Mouse (Mus musculus) liver, postnatal 0 days (tissue): ENCODE measurements around the gene Kcnt2.

Experiments
- CTCF ChIP-seq: sonication (generic); IDR thresholded peaks from 2 replicates; pipeline ENCODE4 v1.5.1; 2016; ENCODE audit warnings: antibody characterized with exemption, low read depth
- EP300 ChIP-seq: IDR thresholded peaks from 2 replicates; pipeline ENCODE4 v1.6.1; 2016; ENCODE audit warnings: antibody characterized with exemption, low read depth, mild to moderate bottlenecking

- no peak for TF ChIP-seq EP300
- TF ChIP-seq CTCF = no peak
These were observed at the start of gene Kcnt2 for GRCm38 (mm10) chr1:140245876-140246597.
